Mouse (Mus musculus) ES-Bruce4 (cell line): ENCODE data around the gene Arrdc1.

Experiments used
- CTCF ChIP-seq: IDR thresholded peaks from one replicate; pipeline ENCODE4 v1.8.1; 2011; ENCODE audit warnings: low read depth, low read length
- EP300 ChIP-seq: IDR thresholded peaks from 2 replicates; pipeline ENCODE4 v1.6.1; 2011; ENCODE audit warnings: low read depth, low read length; ENCODE audit not compliant: insufficient read depth

- no peak for TF ChIP-seq CTCF
- TF ChIP-seq EP300, result no peak
Observed at GRCm38 (mm10) chr2:24942092-24942491, 7.0 kb upstream of the Arrdc1 start.
